Mouse (Mus musculus) liver, embryonic 14.5 days (tissue): Measurements from ENCODE around the gene Hmgb1.

Experiments
- CTCF ChIP-seq: IDR thresholded peaks from 2 replicates; pipeline ENCODE4 v1.5.1; 2016; ENCODE audit warnings: antibody characterized with exemption, low read depth, control low read depth
- EP300 ChIP-seq: IDR thresholded peaks from 2 replicates; pipeline ENCODE4 v1.6.1; 2016; ENCODE audit warnings: antibody characterized with exemption, low read depth

- TF ChIP-seq EP300: no peak
- TF ChIP-seq CTCF: no peak
Measured at GRCm38 (mm10) chr5:149003137-149003536, 181.2 kb downstream of the Hmgb1 start.
